In genomic region chr3:84646007-84646290, GRCm38 (mm10) we compare ENCODE assay signal across 33 mouse cellular contexts. TPM values are rescaled to one million over a fixed set of nuclear protein-coding genes. Genes with fewer than 3 reads are reported as not detected.
A peak's percentile ranks its signal among the peaks of the same experiment; 100 is the strongest.
DNase-seq lines count a peak whose midpoint lies in the region; ATAC-seq and TF ChIP-seq lines count a peak whose summit lies in the region.
"Had no signal": no experiment of that assay in that cellular context is flagged by ENCODE, and none has a peak within 500 bp of the region (broad histone marks: within the 10 kb centered on the region; RNA-seq: fewer than 3 reads in every experiment).

No protein-coding gene starts in this region.

- no peak for TF ChIP-seq EP300 in ES-Bruce4 (IDR thresholded peaks at IDR 0.05; ENCODE audit: insufficient read depth, low read depth, low read length)

- intact Hi-C loops in gastrocnemius, postnatal 36 days (cut with DNase I): no loop called here

- TF ChIP-seq POLR2A in ES-Bruce4 (IDR thresholded peaks at IDR 0.05; ENCODE audit: insufficient read depth, low read length): no peak

- no peak for TF ChIP-seq CTCF in ES-Bruce4 (IDR thresholded peaks at IDR 0.05; ENCODE audit: low read depth, low read length)

- no peak overlapping the region for H3K4me3 ChIP-seq in ES-Bruce4 (ENCODE audit: low read depth, low read length)
- no peak overlapping the region for H3K4me3 ChIP-seq in brown adipose tissue, adult 24 weeks (ENCODE audit: insufficient read depth, low read depth, low read length)
- H3K4me3 ChIP-seq in stomach, embryonic 15.5 days (replicated peaks): no peak overlapping the region
- H3K4me3 ChIP-seq: embryonic facial prominence, embryonic 12.5 days; heart, embryonic 13.5 days; hindbrain, embryonic 10.5 days; hindbrain, embryonic 15.5 days; liver, embryonic 15.5 days; lung, embryonic 15.5 days; myocyte; neural tube, embryonic 12.5 days had no signal

- 75% methylated on average over 3 of the region's 3 CpGs for WGBS in stomach, embryonic 15.5 days

- peaks cover 19% of the 10 kb centered on the region for H3K4me1 ChIP-seq in ES-Bruce4 (ENCODE audit: control insufficient read depth, insufficient read depth, low read length)
- H3K4me1 ChIP-seq in brown adipose tissue, adult 24 weeks (ENCODE audit: control insufficient read depth, insufficient read depth, insufficient read length, low read length): peaks cover 2% of the 10 kb centered on the region; the same call in 1 of the 2 replicates
- no peaks in the 10 kb centered on the region for H3K4me1 ChIP-seq in stomach, embryonic 15.5 days
- H3K4me1 ChIP-seq: embryonic facial prominence, embryonic 12.5 days had no signal

- no peak overlapping the region for H3K9ac ChIP-seq in ES-Bruce4 (ENCODE audit: low read depth, poor library complexity, severe bottlenecking)
- H3K9ac ChIP-seq in stomach, embryonic 15.5 days: no peak overlapping the region
- H3K9ac ChIP-seq: embryonic facial prominence, embryonic 12.5 days; heart, embryonic 13.5 days; hindbrain, embryonic 15.5 days; liver, embryonic 15.5 days; lung, embryonic 15.5 days; neural tube, embryonic 12.5 days had no signal

- H3K4me2 ChIP-seq in stomach, embryonic 15.5 days: no peak overlapping the region
- H3K4me2 ChIP-seq: embryonic facial prominence, embryonic 12.5 days; heart, embryonic 13.5 days; hindbrain, embryonic 15.5 days; liver, embryonic 15.5 days; lung, embryonic 15.5 days; midbrain, embryonic 11.5 days; neural tube, embryonic 12.5 days had no signal

- H3K9me3 ChIP-seq in ES-Bruce4 (replicated peaks; ENCODE audit: control insufficient read depth, insufficient read depth, low read length, poor library complexity, severe bottlenecking): no peaks in the 10 kb centered on the region
- H3K9me3 ChIP-seq in stomach, embryonic 15.5 days: no peaks in the 10 kb centered on the region
- H3K9me3 ChIP-seq: embryonic facial prominence, embryonic 12.5 days; heart, embryonic 13.5 days; hindbrain, embryonic 10.5 days; hindbrain, embryonic 15.5 days; liver, embryonic 15.5 days; lung, embryonic 15.5 days; neural tube, embryonic 12.5 days had no signal

- DNase-seq in adrenal gland, postnatal 36 days: peak; percentile 34 to 42
- no peak for DNase-seq in adrenal gland, postnatal 10 days
- DNase-seq in urinary bladder, adult 2 months (ENCODE audit: low spot score): no peak
- DNase-seq in gastrocnemius, postnatal 36 days: no peak
- DNase-seq: cerebellum, adult 8-10 months; cerebellum, postnatal 36 days; heart, postnatal 10 days; layer of hippocampus, postnatal 36 days; left cerebral cortex, postnatal 4 days; liver; thymus, postnatal 4 days had no signal

- no peaks in the 10 kb centered on the region for H3K27me3 ChIP-seq in ES-Bruce4 (ENCODE audit: control insufficient read depth, insufficient read depth, low read length, poor library complexity, severe bottlenecking)
- H3K27me3 ChIP-seq in stomach, embryonic 15.5 days (replicated peaks): no peaks in the 10 kb centered on the region
- H3K27me3 ChIP-seq: embryonic facial prominence, embryonic 12.5 days; heart, embryonic 13.5 days; hindbrain, embryonic 15.5 days; liver, embryonic 15.5 days; lung, embryonic 15.5 days; neural tube, embryonic 12.5 days had no signal

- H3K27ac ChIP-seq in ES-Bruce4 (ENCODE audit: insufficient read depth, low read length): peak overlapping the region; percentile 39
- H3K27ac ChIP-seq in brown adipose tissue, adult 24 weeks (replicated peaks; ENCODE audit: low read depth, low read length): 0 out of 2 replicates have a peak overlapping the region, but pooled peaks have one; percentile 13
- peak overlapping the region; percentile 76 for H3K27ac ChIP-seq in stomach, embryonic 15.5 days
- H3K27ac ChIP-seq: embryonic facial prominence, embryonic 12.5 days; heart, embryonic 13.5 days; hindbrain, embryonic 10.5 days; hindbrain, embryonic 15.5 days; kidney, postnatal 0 days; liver, embryonic 15.5 days; lung, embryonic 15.5 days; neural tube, embryonic 12.5 days had no signal

- H3K36me3 ChIP-seq in ES-Bruce4 (ENCODE audit: control insufficient read depth, insufficient read depth, low read length, poor library complexity, severe bottlenecking): no peaks in the 10 kb centered on the region
- no peaks in the 10 kb centered on the region for H3K36me3 ChIP-seq in stomach, embryonic 15.5 days
- H3K36me3 ChIP-seq: embryonic facial prominence, embryonic 12.5 days; heart, embryonic 13.5 days; hindbrain, embryonic 10.5 days; hindbrain, embryonic 15.5 days; liver, embryonic 15.5 days; lung, embryonic 15.5 days; neural tube, embryonic 12.5 days had no signal

- no peak for ATAC-seq in stomach, embryonic 15.5 days (ENCODE audit: insufficient read depth, low FRiP score, low read depth)
- ATAC-seq: forebrain, embryonic 16.5 days; inflammation-experienced regulatory T-cells, adult 6 months; midbrain, embryonic 16.5 days had no signal

RNA-seq across cellular contexts. Expression of gene Tmem154, which starts 20.0 kb away (rescaled TPM):
- total RNA-seq in adrenal gland, postnatal 36 days (2021): 1 to 10 TPM; 2.0 to 9.7 TPM
- 1 to 10 TPM; 2.7 to 5.8 TPM for total RNA-seq in adrenal gland, postnatal 10 days (2021)
- polyA plus RNA-seq in ES-Bruce4 (2011; ENCODE audit: insufficient read depth, insufficient read length, low read depth, missing spikeins): 3.2 and 3.9 TPM in 2 replicates
- 0.91 TPM in 1 of 2 replicates, not detected in the other for polyA plus RNA-seq in brown adipose tissue, adult 24 weeks (2012; ENCODE audit: insufficient read depth, insufficient read length, missing spikeins)
- 4.5 and 7.6 TPM in 2 replicates for polyA plus RNA-seq in stomach, embryonic 15.5 days (2015; fragmentation: Nextera tagmentation; extraction: Ambion mirVana)
- polyA plus RNA-seq in urinary bladder, adult 2 months (2012; rRNA removed): 37.8 and 40.6 TPM in 2 replicates
- total RNA-seq in gastrocnemius, postnatal 36 days (2021): under 1 TPM; 0.33 to 0.57 TPM

RNA-seq across cellular contexts. Expression of gene Tigd4, which starts 52.6 kb away (rescaled TPM):
- total RNA-seq in adrenal gland, postnatal 36 days (2021): not detected
- under 1 TPM; 0.45 to 0.90 TPM for total RNA-seq in adrenal gland, postnatal 10 days (2021)
- not detected in 2 replicates for polyA plus RNA-seq in ES-Bruce4 (2011; ENCODE audit: insufficient read depth, insufficient read length, low read depth, missing spikeins)
- not detected in 2 replicates for polyA plus RNA-seq in brown adipose tissue, adult 24 weeks (2012; ENCODE audit: insufficient read depth, insufficient read length, missing spikeins)
- polyA plus RNA-seq in stomach, embryonic 15.5 days (2015; fragmentation: Nextera tagmentation; extraction: Ambion mirVana): 0.06 and 0.21 TPM in 2 replicates
- 0.26 and 0.32 TPM in 2 replicates for polyA plus RNA-seq in urinary bladder, adult 2 months (2012; rRNA removed)
- 1 to 10 TPM; 6.6 to 7.5 TPM for total RNA-seq in gastrocnemius, postnatal 36 days (2021)
- total RNA-seq: adrenal gland, adult 18-20 months; layer of hippocampus, postnatal 36 days; left cerebral cortex, postnatal 4 days; megakaryocyte, adult 5-6 weeks had no signal
- polyA plus RNA-seq: forebrain, embryonic 11.5 days; gonadal fat pad, adult 2 months; hindbrain, embryonic 10.5 days; hindbrain, embryonic 15.5 days; inflammation-experienced regulatory T-cells, adult 6 months; large intestine, adult 2 months; midbrain, embryonic 11.5 days; midbrain, embryonic 16.5 days; thymus, postnatal 0 days had no signal

Comparison
In these comparisons a context has a peak if more than half of its experiments do, and no peak if none do; other contexts are left out.
1. DNase-seq: peak in adrenal gland, postnatal 36 days (2 of 2); none in adrenal gland, postnatal 10 days (single experiment), urinary bladder, adult 2 months (single experiment) and gastrocnemius, postnatal 36 days (0 of 2).
2. H3K27ac ChIP-seq: peak in every context shown above with its lines; median percentile 76 in stomach, embryonic 15.5 days; 39 in ES-Bruce4; 13 in brown adipose tissue, adult 24 weeks.